Mouse (Mus musculus): Measurements from ENCODE around the gene Gm20481.
A peak's percentile ranks its signal among the peaks of the same experiment; 100 is the strongest.

DNA sequence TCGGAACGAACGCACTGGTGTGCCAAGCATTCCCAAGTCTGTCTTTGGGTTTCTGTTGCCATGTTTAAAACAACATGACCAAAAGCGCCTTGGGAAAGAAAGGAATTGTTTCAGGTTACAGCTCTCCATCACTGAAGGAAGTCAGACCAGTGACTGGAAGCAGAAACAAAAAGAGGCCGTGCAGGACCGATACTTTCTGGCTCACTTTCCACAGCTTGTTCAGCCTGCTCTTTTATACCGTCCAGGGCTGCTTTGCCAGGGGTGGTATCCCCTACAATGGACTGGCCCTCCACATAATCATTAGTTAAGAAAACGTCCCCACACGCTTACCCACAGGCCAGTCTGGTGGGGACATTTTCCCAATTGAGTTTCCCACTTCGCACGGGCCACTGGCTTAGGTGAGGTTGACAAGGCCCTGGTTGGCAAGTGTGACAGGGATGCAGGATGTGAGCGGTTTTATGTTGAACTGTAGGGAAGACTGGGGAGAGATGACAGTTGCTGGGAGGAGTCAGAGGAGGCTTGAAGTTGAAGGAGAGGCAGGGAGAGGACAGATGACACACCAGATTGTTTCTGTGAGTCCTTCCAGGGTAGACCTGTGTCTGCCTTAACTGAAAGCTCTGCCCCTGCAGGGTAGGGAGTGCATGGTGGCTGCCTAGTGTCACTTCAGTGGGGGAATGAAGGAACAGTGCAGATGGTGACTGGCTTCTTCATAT lies 32.6 kb downstream of the Gm20481 start:
- TF ChIP-seq TCF12 (IDR thresholded peaks at IDR 0.05; ENCODE audit: insufficient read depth, poor library complexity, severe bottlenecking) (no peak), USF1 (IDR thresholded peaks at IDR 0.05; ENCODE audit: low read depth) (no peak), POLR2A (IDR thresholded peaks at IDR 0.05; ENCODE audit: insufficient read length, low read depth) (peak; percentile 37)

Measured in myocyte (in vitro differentiated cells).